Mouse (Mus musculus): ENCODE measurements around the gene Nphs2. TPM values are rescaled to one million over a fixed set of nuclear protein-coding genes. Genes with fewer than 3 reads are reported as not detected.
A peak's percentile ranks its signal among the peaks of the same experiment; 100 is the strongest.
"Not testable (repeated sequence)": the region's sequence is repeated elsewhere in the genome, so short reads cannot be mapped to it uniquely, and the experiment has no call there.

Nphs2 gene
- 0.50 and 0.81 TPM in 2 replicates for polyA plus RNA-seq (2015; fragmentation: Nextera tagmentation; extraction: Ambion mirVana)

- H3K27me3 ChIP-seq = peaks cover 24% of the 10 kb centered on the region
- no peaks in the 10 kb centered on the region for H3K36me3 ChIP-seq
- H3K4me2 ChIP-seq (replicated peaks) = peak within 1 kb of the TSS; percentile 30
- peaks cover 3% of the 10 kb centered on the region; the same call in 1 of the 2 replicates for H3K4me1 ChIP-seq
- ATAC-seq (replicated peaks) = no peak
- H3K27ac ChIP-seq (replicated peaks) = no peak within 1 kb of the TSS
- 3% methylated on average over 29 of the region's 29 CpGs for WGBS
- H3K4me3 ChIP-seq = peak within 1 kb of the TSS; percentile 10; the same call in 1 of the 2 replicates
- no peaks in the 10 kb centered on the region for H3K9me3 ChIP-seq
- no peak within 1 kb of the TSS for H3K9ac ChIP-seq (replicated peaks)
These were observed at the start of gene Nphs2 for GRCm38 (mm10) chr1:156310630-156311029. Gene Nphs2 (plus strand): TSS chr1:156310727.

GRCm38 (mm10) chr1:156263352-156263751 lies 47.2 kb upstream of the Nphs2 start:
- Histone ChIP-seq H3K36me3 (no peaks in the 10 kb centered on the region), H3K9ac (replicated peaks) (no peak overlapping the region), H3K27me3 (no peaks in the 10 kb centered on the region), H3K4me3 (no peak overlapping the region), H3K4me2 (replicated peaks) (no peak overlapping the region), H3K27ac (replicated peaks) (no peak overlapping the region), H3K9me3 (no peaks in the 10 kb centered on the region), H3K4me1 (no peaks in the 10 kb centered on the region)
- ATAC-seq (replicated peaks) = no peak
- WGBS = 46% methylated on average over 2 of the region's 2 CpGs

- no peak for ATAC-seq (replicated peaks)
- Histone ChIP-seq H3K4me2 (replicated peaks) (no peak overlapping the region), H3K36me3 (no peaks in the 10 kb centered on the region), H3K27ac (replicated peaks) (no peak overlapping the region), H3K4me1 (no peaks in the 10 kb centered on the region), H3K4me3 (no peak overlapping the region), H3K9me3 (no peaks in the 10 kb centered on the region), H3K9ac (replicated peaks) (no peak overlapping the region), H3K27me3 (no peaks in the 10 kb centered on the region)
- WGBS = 83% methylated on average over 8 of the region's 8 CpGs
These were observed 46.6 kb upstream of the Nphs2 start for GRCm38 (mm10) chr1:156263946-156264345.

GRCm38 (mm10) chr1:156268546-156268945 lies 42.0 kb upstream of the Nphs2 start:
- not testable (repeated sequence) for H3K4me2 ChIP-seq (replicated peaks); H3K4me1 ChIP-seq; H3K4me3 ChIP-seq; H3K27me3 ChIP-seq; H3K27ac ChIP-seq (replicated peaks); H3K9ac ChIP-seq (replicated peaks); ATAC-seq (replicated peaks); H3K36me3 ChIP-seq; H3K9me3 ChIP-seq
- 16% methylated on average over 3 of the region's 3 CpGs for WGBS

GRCm38 (mm10) chr1:156270471-156270870 lies 40.1 kb upstream of the Nphs2 start:
- 86% methylated on average over 9 of the region's 9 CpGs for WGBS
- ATAC-seq (replicated peaks) = no peak
- Histone ChIP-seq H3K27me3 (no peaks in the 10 kb centered on the region), H3K27ac (replicated peaks) (no peak overlapping the region), H3K9ac (replicated peaks) (no peak overlapping the region), H3K4me1 (no peaks in the 10 kb centered on the region), H3K36me3 (no peaks in the 10 kb centered on the region), H3K9me3 (no peaks in the 10 kb centered on the region), H3K4me3 (no peak overlapping the region), H3K4me2 (replicated peaks) (no peak overlapping the region)

GRCm38 (mm10) chr1:156271654-156272053 lies 38.9 kb upstream of the Nphs2 start:
- Histone ChIP-seq H3K27me3 (no peaks in the 10 kb centered on the region), H3K36me3 (no peaks in the 10 kb centered on the region), H3K9me3 (no peaks in the 10 kb centered on the region), H3K4me1 (no peaks in the 10 kb centered on the region), H3K27ac (replicated peaks) (no peak overlapping the region), H3K4me2 (replicated peaks) (no peak overlapping the region), H3K4me3 (no peak overlapping the region), H3K9ac (replicated peaks) (no peak overlapping the region)
- peak; percentile 61; the same call in 1 of the 2 replicates for ATAC-seq (replicated peaks)
- 17% methylated on average over 5 of the region's 5 CpGs for WGBS

GRCm38 (mm10) chr1:156273647-156274046 lies 36.9 kb upstream of the Nphs2 start:
- 60% methylated on average over 7 of the region's 7 CpGs for WGBS
- Histone ChIP-seq H3K4me3 (no peak overlapping the region), H3K9me3 (no peaks in the 10 kb centered on the region), H3K4me1 (no peaks in the 10 kb centered on the region), H3K27ac (replicated peaks) (no peak overlapping the region), H3K9ac (replicated peaks) (no peak overlapping the region), H3K27me3 (no peaks in the 10 kb centered on the region), H3K4me2 (replicated peaks) (no peak overlapping the region), H3K36me3 (no peaks in the 10 kb centered on the region)
- ATAC-seq (replicated peaks) = no peak

GRCm38 (mm10) chr1:156280131-156280530 lies 30.4 kb upstream of the Nphs2 start:
- WGBS = 76% methylated on average over 7 of the region's 7 CpGs

GRCm38 (mm10) chr1:156284207-156284606 lies 26.3 kb upstream of the Nphs2 start:
- Histone ChIP-seq H3K4me2 (replicated peaks) (no peak overlapping the region), H3K9me3 (no peaks in the 10 kb centered on the region), H3K4me3 (no peak overlapping the region), H3K4me1 (no peaks in the 10 kb centered on the region), H3K36me3 (no peaks in the 10 kb centered on the region), H3K27ac (replicated peaks) (no peak overlapping the region), H3K9ac (replicated peaks) (no peak overlapping the region), H3K27me3 (no peaks in the 10 kb centered on the region)
- 84% methylated on average over 10 of the region's 10 CpGs for WGBS
- ATAC-seq (replicated peaks) = no peak

More at GRCm38 (mm10) chr1:156280131-156280530, 30.4 kb upstream of the Nphs2 start:
- Histone ChIP-seq H3K27ac (replicated peaks) (no peak overlapping the region), H3K4me1 (no peaks in the 10 kb centered on the region), H3K36me3 (no peaks in the 10 kb centered on the region), H3K9ac (replicated peaks) (no peak overlapping the region), H3K27me3 (no peaks in the 10 kb centered on the region), H3K4me2 (replicated peaks) (no peak overlapping the region), H3K9me3 (no peaks in the 10 kb centered on the region), H3K4me3 (no peak overlapping the region)
- no peak for ATAC-seq (replicated peaks)

GRCm38 (mm10) chr1:156284851-156285540 lies 25.5 kb upstream of the Nphs2 start:
- H3K9ac ChIP-seq (replicated peaks) = no peak overlapping the region
- H3K4me2 ChIP-seq (replicated peaks) = no peak overlapping the region
- no peak overlapping the region for H3K4me3 ChIP-seq
- no peaks in the 10 kb centered on the region for H3K36me3 ChIP-seq
- no peaks in the 10 kb centered on the region for H3K9me3 ChIP-seq
- no peak overlapping the region for H3K27ac ChIP-seq (replicated peaks)
- no peak for ATAC-seq (replicated peaks)
- WGBS = 51% methylated on average over 9 of the region's 9 CpGs
- H3K27me3 ChIP-seq = no peaks in the 10 kb centered on the region
- H3K4me1 ChIP-seq = no peaks in the 10 kb centered on the region

- ATAC-seq (replicated peaks) = no peak
- WGBS = 83% methylated on average over 5 of the region's 5 CpGs
- no peak overlapping the region for H3K4me3 ChIP-seq
These were observed 25.0 kb upstream of the Nphs2 start for GRCm38 (mm10) chr1:156285541-156285896.

GRCm38 (mm10) chr1:156288556-156289221 lies 21.8 kb upstream of the Nphs2 start:
- ATAC-seq (replicated peaks) = no peak
- 60% methylated on average over 9 of the region's 9 CpGs for WGBS
- no peak overlapping the region for H3K27ac ChIP-seq (replicated peaks)

More at GRCm38 (mm10) chr1:156285541-156285896, 25.0 kb upstream of the Nphs2 start:
- Histone ChIP-seq H3K4me2 (replicated peaks) (no peak overlapping the region), H3K4me1 (no peaks in the 10 kb centered on the region), H3K27me3 (no peaks in the 10 kb centered on the region), H3K9me3 (no peaks in the 10 kb centered on the region), H3K36me3 (no peaks in the 10 kb centered on the region), H3K9ac (replicated peaks) (no peak overlapping the region), H3K27ac (replicated peaks) (no peak overlapping the region)

More at GRCm38 (mm10) chr1:156288556-156289221, 21.8 kb upstream of the Nphs2 start:
- Histone ChIP-seq H3K9me3 (no peaks in the 10 kb centered on the region), H3K36me3 (no peaks in the 10 kb centered on the region), H3K4me1 (no peaks in the 10 kb centered on the region), H3K4me3 (no peak overlapping the region), H3K9ac (replicated peaks) (no peak overlapping the region), H3K27me3 (no peaks in the 10 kb centered on the region), H3K4me2 (replicated peaks) (no peak overlapping the region)

Measured in forebrain, embryonic 15.5 days (tissue).